Mouse (Mus musculus): ENCODE results near the gene Nalcn. TPM values are rescaled to one million over a fixed set of nuclear protein-coding genes. Genes with fewer than 3 reads are reported as not detected.

Nalcn gene
- total RNA-seq, 2 experiments from 2014 or later: 0.15 to 0.18 TPM

DNA sequence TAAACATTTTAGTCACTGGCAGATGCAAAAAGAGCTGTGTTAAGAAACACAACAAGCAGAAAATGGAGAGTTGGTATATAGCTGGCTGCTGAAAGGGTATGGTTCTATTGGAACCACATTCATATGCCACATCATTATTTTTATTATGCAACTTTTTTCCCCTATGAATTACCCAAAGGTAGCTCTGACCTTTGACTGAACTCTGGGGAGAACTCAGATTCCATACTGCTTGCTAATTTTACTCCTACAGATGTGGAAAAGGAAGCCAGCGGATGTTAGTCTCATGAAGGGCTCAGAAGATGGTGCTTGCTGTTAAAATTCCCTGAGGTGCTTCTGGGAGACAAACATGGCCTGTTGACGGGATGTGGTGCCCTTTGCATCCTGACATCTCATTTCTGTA lies 389.9 kb downstream of the Nalcn start:
- DNase-seq: no peak
- intact Hi-C loops (cut with DNase I): no loop called here

DNA sequence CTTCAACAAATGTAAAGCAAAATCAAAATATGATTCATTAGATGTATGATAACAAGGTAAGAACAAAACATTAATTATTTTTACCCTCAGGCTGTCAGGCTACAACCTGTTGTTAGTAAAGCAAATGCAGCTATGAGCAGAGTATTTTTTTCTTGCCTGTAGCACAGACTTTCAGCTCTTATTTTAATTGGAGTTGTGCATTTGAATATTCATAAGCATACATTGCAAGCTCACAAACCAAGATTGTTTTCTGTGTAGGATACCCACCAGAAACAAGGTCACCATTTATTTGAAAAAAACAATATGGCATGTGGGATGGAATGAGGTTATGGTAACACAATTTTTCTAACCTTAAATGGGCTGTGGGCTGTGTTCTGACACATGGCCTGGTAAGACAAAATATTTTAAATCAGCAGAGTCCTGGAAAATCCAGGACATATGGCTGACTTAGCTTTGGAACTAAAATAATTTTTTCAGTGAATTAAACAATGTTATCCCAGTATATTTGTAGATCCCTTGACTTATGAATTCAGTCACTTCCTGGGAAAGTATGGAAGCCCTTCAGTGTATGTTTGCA lies 394.2 kb downstream of the Nalcn start:
- intact Hi-C loops (cut with DNase I): no loop called here
- no peak for DNase-seq

Other genes starting within 250 kb of the Nalcn start
- 1 to 10 TPM; 6.3 to 6.5 TPM for gene Itgbl1, start 32.8 kb upstream of the Nalcn start, total RNA-seq (2021)

Measured in gastrocnemius, postnatal 36 days (tissue).